Mouse (Mus musculus) spleen, postnatal 10 days (tissue): Measurements from ENCODE around the gene Ifngr2.

ENCODE experiments used
- DNase-seq, 2 experiments: peaks; one replicate each; pipeline ENCODE4 v3.0.0; 2021 to 2022; ENCODE audit warnings: low spot score in 2 of 2

Gene Ifngr2

GRCm38 (mm10) chr16:91565292-91565951 is 18.6 kb downstream of the Ifngr2 start:
- DNase-seq: no peak

GRCm38 (mm10) chr16:91566002-91566401 is 19.1 kb downstream of the Ifngr2 start:
- DNase-seq: no peak

GRCm38 (mm10) chr16:91568960-91569359 is 22.1 kb downstream of the Ifngr2 start:
- DNase-seq: no peak

GRCm38 (mm10) chr16:91571105-91571504 is 24.2 kb downstream of the Ifngr2 start:
- DNase-seq: no peak

- DNase-seq: no peak
These were observed 28.3 kb downstream of the Ifngr2 start for GRCm38 (mm10) chr16:91575151-91575550.

GRCm38 (mm10) chr16:91578980-91579720 is 32.3 kb downstream of the Ifngr2 start:
- no peak for DNase-seq

GRCm38 (mm10) chr16:91582307-91582706 is 35.4 kb downstream of the Ifngr2 start:
- peak; percentile 55 to 81 for DNase-seq

GRCm38 (mm10) chr16:91585617-91586016 is 38.7 kb downstream of the Ifngr2 start:
- no peak for DNase-seq

GRCm38 (mm10) chr16:91586244-91586643 is 39.4 kb downstream of the Ifngr2 start:
- DNase-seq: no peak

GRCm38 (mm10) chr16:91587730-91588453 is 41.0 kb downstream of the Ifngr2 start:
- DNase-seq: no peak

- DNase-seq: no peak
These were observed 41.8 kb downstream of the Ifngr2 start for GRCm38 (mm10) chr16:91588703-91589102.

GRCm38 (mm10) chr16:91592162-91592561 is 45.3 kb downstream of the Ifngr2 start:
- no peak for DNase-seq

GRCm38 (mm10) chr16:91593262-91593661 is 46.4 kb downstream of the Ifngr2 start:
- DNase-seq: no peak

GRCm38 (mm10) chr16:91595076-91595475 is 48.2 kb downstream of the Ifngr2 start:
- no peak for DNase-seq

- DNase-seq: no peak
These were observed 49.5 kb downstream of the Ifngr2 start for GRCm38 (mm10) chr16:91596397-91596778.

- peak in 1 of 2 experiments; percentile 46 for DNase-seq
These were observed 50.2 kb downstream of the Ifngr2 start for GRCm38 (mm10) chr16:91596779-91597671.

GRCm38 (mm10) chr16:91597672-91598010 is 50.8 kb downstream of the Ifngr2 start, which contains the start of gene Tmem50b:
TSS of gene Tmem50b (minus strand) at chr16:91597800.
- peak; percentile 99 to 100 for DNase-seq

- DNase-seq: no peak
These were observed 52.4 kb downstream of the Ifngr2 start for GRCm38 (mm10) chr16:91599242-91599641.

- no peak for DNase-seq
These were observed 54.2 kb downstream of the Ifngr2 start for GRCm38 (mm10) chr16:91601081-91601480.

GRCm38 (mm10) chr16:91601693-91602092 is 54.8 kb downstream of the Ifngr2 start:
- DNase-seq: no peak

- no peak for DNase-seq
These were observed 58.3 kb downstream of the Ifngr2 start for GRCm38 (mm10) chr16:91605156-91605555.

GRCm38 (mm10) chr16:91606958-91607357 is 60.1 kb downstream of the Ifngr2 start:
- no peak for DNase-seq
